Mouse (Mus musculus): ENCODE data around the gene Rora.
A peak's percentile ranks its signal among the peaks of the same experiment; 100 is the strongest.

Rora gene

GRCm38 (mm10) chr9:69141859-69142258, 488.3 kb downstream of the Rora start:
- peak; percentile 60 for DNase-seq (ENCODE audit: low spot score)

- no peak for DNase-seq (ENCODE audit: low spot score)
Observed at GRCm38 (mm10) chr9:69146937-69147336, 493.4 kb downstream of the Rora start.

DNA sequence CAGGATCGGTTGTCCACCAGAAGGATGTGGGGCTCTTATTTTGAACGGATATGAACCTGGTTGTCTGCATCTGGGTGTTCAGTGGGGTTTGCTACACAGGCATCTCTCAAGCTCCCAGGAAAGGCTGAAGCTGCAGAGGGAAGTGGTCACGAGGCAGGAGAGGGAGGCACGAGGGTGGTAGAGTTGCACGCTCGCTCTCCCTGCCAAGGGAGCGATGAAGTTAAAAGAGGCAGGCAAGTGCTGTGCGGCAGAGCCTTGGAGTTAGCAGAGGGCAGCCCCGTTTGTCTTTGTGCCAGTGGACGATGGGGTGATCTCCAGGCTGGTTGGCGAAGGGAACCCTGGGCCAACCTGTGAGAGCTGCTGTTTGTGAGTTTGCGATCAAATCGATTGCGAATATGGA, 496.6 kb downstream of the Rora start:
- DNase-seq (ENCODE audit: low spot score) = no peak

- no peak for DNase-seq (ENCODE audit: low spot score)
Observed at GRCm38 (mm10) chr9:69154684-69155083, 501.1 kb downstream of the Rora start.

- DNase-seq (ENCODE audit: low spot score) = no peak
Observed at GRCm38 (mm10) chr9:69155836-69156595, 502.4 kb downstream of the Rora start.

- DNase-seq (ENCODE audit: low spot score) = no peak
Observed at GRCm38 (mm10) chr9:69160818-69161217, 507.2 kb downstream of the Rora start.

- DNase-seq (ENCODE audit: low spot score) = no peak
Observed at GRCm38 (mm10) chr9:69164653-69165052, 511.1 kb downstream of the Rora start.

GRCm38 (mm10) chr9:69165096-69165836, 511.7 kb downstream of the Rora start:
- no peak for DNase-seq (ENCODE audit: low spot score)

GRCm38 (mm10) chr9:69174061-69174460, 520.5 kb downstream of the Rora start:
- no peak for DNase-seq (ENCODE audit: low spot score)

DNA sequence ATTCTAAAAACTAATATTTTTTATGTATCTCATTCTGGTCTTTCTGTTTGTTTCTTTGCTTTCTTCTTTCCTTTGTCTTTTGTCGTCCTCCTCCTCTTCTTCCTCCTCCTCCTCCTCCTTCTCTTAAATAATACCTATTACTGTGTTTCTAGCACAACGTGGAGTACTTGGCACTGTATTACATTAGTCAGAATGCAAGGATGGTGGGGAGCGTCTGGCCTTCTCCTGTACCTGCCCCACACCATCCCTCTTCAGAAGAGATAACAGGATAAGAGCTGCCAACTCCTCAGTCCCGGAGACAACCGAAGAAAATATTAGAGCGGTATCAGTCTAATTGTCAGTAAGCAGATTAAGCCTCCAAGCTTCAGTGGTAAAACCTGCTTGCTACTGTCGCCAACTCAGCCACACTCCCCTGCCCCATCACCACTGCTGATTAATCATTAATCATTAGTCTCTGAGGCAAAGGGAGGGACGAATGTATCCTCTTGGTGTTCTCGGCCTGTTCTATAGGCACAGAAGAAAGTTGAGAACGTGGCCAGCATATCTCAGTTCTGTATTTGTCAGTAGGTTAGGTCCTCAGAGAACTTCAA, 521.0 kb downstream of the Rora start:
- DNase-seq (ENCODE audit: low spot score) = no peak

DNA sequence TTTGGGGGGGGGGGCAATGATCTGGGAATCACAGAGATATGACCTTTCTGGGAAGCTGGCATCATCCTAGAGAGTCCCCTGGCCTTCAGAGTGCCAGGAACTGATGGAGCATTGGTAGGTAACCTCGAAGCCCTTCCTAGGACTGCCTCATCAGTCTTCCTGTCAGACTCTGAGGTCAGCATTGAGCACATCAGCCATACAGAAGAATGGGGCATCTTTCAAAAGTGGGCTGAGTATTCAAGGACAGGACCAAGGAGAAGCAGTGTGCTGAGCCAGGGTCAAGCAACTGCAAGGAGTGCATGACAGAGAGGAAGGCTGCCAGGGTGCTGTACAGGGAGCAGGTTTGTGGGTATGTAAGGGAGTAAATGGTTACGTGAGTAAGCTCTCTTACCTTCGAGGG, 523.4 kb downstream of the Rora start:
- no peak for DNase-seq (ENCODE audit: low spot score)

- no peak for DNase-seq (ENCODE audit: low spot score)
Observed at GRCm38 (mm10) chr9:69179224-69179623, 525.6 kb downstream of the Rora start.

DNA sequence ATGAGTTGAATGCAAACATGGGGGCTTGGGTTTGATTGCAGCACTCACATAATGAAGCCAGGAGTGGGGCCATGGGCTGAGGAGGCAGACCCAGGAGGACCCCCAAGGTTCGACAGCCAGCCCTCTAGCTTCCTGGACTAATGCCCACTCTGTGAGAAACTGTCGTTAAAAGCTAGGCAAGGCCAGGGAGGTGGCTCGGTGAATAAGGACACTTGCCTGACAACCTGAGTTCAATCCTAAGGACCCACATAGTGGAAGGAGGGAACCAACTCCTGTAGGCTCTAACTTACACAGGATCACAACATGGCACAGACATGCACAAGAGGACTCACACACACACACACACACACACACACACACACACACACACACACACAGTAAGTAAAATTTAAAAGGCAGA, 527.4 kb downstream of the Rora start:
- DNase-seq (ENCODE audit: low spot score) = no peak

DNA sequence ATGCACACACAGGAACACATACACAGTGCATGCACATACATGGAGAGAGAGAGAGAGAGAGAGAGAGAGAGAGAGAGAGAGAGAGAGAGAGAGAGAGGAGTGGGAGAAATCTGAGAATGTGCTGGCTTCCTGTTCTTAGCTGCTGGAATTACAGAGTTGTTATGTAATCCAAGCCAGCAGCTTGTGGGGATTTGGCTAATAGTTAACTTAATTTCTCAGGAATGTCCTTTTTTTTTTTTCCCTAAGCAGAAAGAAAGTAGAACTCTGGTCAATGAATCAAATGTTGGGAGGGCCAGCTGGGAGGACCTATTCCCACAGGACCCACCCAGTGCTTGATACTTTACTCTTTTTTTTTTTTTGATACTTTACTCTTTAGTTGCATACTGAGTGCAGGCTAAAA, 527.8 kb downstream of the Rora start:
- peak; percentile 36 for DNase-seq (ENCODE audit: low spot score)

DNA sequence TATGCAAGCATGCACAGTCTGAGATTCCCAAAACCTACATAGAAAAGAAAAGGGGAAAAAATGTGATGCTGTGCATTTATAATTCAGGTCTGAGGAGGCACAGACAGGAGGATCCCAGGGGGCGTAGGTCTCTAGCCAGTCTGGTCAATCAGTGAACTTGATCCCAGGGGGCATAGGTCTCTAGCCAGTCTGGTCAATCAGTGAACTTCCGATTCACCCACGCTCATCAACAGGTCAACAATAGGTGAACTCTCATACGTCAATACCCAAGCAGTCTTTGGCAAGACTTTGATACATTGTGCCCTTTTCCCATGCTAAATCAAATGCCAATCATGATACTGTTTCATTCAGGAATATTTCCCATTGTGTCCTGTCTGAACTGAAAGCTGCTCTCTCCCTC, 530.3 kb downstream of the Rora start:
- DNase-seq (ENCODE audit: low spot score) = no peak

DNA sequence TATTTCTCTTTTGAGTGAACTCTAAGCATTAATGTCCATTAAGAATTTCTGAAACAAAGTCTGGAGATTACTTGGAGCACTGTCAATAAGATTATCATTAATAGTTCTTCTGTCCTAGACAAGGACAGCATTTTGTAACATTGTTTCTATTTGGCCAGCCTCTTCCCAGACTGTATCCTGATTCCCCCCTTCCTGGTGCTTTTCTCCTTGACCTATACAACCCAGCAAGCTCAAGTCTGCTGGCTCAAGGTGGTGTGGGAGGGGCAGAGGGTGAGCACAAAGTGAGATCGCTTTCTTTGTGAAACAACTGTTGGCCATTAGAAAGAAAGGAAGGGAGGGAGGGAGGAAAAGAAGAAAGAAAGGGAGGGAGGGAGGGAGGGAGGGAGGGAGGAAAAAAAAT, 537.1 kb downstream of the Rora start:
- no peak for DNase-seq (ENCODE audit: low spot score)

DNA sequence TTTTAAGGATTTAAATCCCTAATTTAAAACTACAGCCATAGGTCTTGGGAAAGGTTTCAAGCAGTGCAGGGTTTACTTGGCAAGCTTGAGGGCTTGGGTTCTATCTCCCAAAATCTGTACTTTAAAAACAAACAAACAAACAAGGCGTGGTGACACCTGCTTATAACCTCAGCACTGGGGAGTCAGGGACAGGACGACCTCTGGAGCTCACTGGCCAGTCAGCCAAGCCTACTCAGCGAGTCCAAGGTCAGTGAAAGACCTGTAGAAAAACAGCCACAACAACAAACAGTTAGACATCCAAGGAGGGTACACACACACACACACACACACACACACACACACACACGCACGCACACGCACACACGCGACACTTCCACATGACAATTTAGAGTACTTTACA, 538.9 kb downstream of the Rora start:
- no peak for DNase-seq (ENCODE audit: low spot score)

- no peak for DNase-seq (ENCODE audit: low spot score)
Observed at GRCm38 (mm10) chr9:69194638-69195605, 541.3 kb downstream of the Rora start.

DNA sequence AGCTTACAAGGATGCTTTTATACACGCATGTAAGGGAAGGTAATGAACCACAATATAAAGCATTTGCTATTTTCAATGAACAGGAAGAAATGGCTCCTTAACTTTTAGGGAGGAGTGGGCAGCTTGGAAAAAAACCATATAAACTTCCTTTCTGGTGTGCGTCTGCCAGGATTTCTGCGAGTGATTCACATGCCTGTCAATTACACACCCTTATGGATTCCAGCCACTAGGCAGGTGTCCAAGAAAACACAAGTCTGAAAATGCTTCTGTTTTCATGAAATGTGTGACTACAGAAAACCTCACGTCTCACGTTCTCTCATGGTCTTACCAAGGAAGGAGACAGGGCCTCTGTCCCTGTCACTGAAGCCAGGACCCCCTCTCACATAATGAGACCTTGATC, 560.2 kb downstream of the Rora start:
- no peak for DNase-seq (ENCODE audit: low spot score)

- DNase-seq (ENCODE audit: low spot score) = peak; percentile 23
Observed at GRCm38 (mm10) chr9:69224841-69225240, 571.3 kb downstream of the Rora start.

DNA sequence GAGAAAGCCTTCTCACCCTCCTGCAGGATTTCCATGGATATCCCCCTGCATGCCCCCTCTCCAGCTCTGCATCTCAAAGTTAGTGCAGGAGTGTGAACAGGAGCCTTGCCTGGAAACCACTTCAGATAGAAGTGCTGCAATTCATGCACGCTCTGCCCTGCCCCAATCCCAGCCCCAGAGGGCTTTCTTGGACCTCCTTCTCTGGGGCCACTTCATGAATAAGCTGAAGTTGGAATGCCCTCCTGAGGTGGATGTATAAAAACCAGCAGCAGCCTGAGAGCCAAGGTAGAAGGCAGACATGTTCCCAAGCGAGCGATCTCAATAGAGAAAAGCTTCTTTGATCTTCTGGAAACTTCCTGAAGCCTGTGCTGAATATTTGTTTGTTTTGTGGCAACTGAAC, 572.8 kb downstream of the Rora start:
- DNase-seq (ENCODE audit: low spot score) = peak; percentile 14

GRCm38 (mm10) chr9:69227806-69228205, 574.2 kb downstream of the Rora start:
- DNase-seq (ENCODE audit: low spot score) = no peak

All from embryo, embryonic 10.5 days (tissue).